Mouse (Mus musculus) ES-E14 (cell line): ENCODE measurements around the gene Rab37.
A peak's percentile ranks its signal among the peaks of the same experiment; 100 is the strongest.

ENCODE experiments used
- CHD2 ChIP-seq: IDR thresholded peaks from 2 replicates; pipeline ENCODE4 v1.6.1; 2014; ENCODE audit warnings: mild to moderate bottlenecking, low read depth, low read length, inconsistent platforms
- HCFC1 ChIP-seq: IDR thresholded peaks from 2 replicates; pipeline ENCODE4 v1.6.1; 2012; ENCODE audit warnings: low read length, inconsistent platforms, borderline replicate concordance; ENCODE audit not compliant: insufficient read depth
- MAFK ChIP-seq: IDR thresholded peaks from 2 replicates; pipeline ENCODE4 v1.6.1; 2014; ENCODE audit warnings: mild to moderate bottlenecking, low read depth, low read length, inconsistent platforms; ENCODE audit not compliant: insufficient read depth
- ZC3H11A ChIP-seq: IDR thresholded peaks from 2 replicates; pipeline ENCODE4 v1.6.1; 2012; ENCODE audit warnings: low read depth, mild to moderate bottlenecking, inconsistent platforms, low read length, borderline replicate concordance
- ZNF384 ChIP-seq: IDR thresholded peaks from 2 replicates; pipeline ENCODE4 v1.6.1; 2012; ENCODE audit warnings: low read depth, low read length, inconsistent platforms

GRCm38 (mm10) chr11:115202316-115202715 lies 111.1 kb downstream of the Rab37 start:
- peak; percentile 81 for TF ChIP-seq ZC3H11A
- no peak for TF ChIP-seq ZNF384
- no peak for TF ChIP-seq CHD2
- no peak for TF ChIP-seq MAFK
- no peak for TF ChIP-seq HCFC1
